Mouse (Mus musculus) sigmoid colon, adult 10 weeks (tissue): ENCODE measurements around the gene Lhfpl2. TPM values are rescaled to one million over a fixed set of nuclear protein-coding genes. Genes with fewer than 3 reads are reported as not detected.

Experiments
- polyA plus RNA-seq: library from polyadenylated mRNA; stranded (reverse); fragments of 350-450 nt; fragmentation: Illumina TruSeq; extraction: RNeasy Lipid Tissue Mini Kit (QIAGEN cat#74804); gene quantifications from one replicate; pipeline ENCODE4 v1.2.3, GENCODE M21; 2014; ENCODE audit warnings: low read depth, low replicate concordance

The Lhfpl2 gene
- 92.4 TPM for polyA plus RNA-seq

GRCm38 (mm10) chr13:94057563-94058560 is at the start of gene Lhfpl2:
Gene Lhfpl2 (plus strand): TSS chr13:94057796.

Other genes starting within 250 kb of the Lhfpl2 start
- 286 TPM for gene Scamp1, start 228.1 kb downstream of the Lhfpl2 start, polyA plus RNA-seq